Mouse (Mus musculus) G1E (cell line): ENCODE data around the gene Ppara. TPM values are rescaled to one million over a fixed set of nuclear protein-coding genes. Genes with fewer than 3 reads are reported as not detected.

Experiments used
- ATAC-seq: 2 replicates; pipeline ENCODE4 v1.8.0; 2016; ENCODE audit warnings: mild to moderate bottlenecking; ENCODE audit not compliant: insufficient number of reproducible peaks, poor library complexity, low FRiP score, severe bottlenecking; ENCODE audit errors: extremely low read depth
- DNase-seq: peaks from one replicate; pipeline ENCODE4 v3.0.0; 2012; ENCODE audit warnings: low spot score
- H3K27me3 ChIP-seq: 2 replicates; pipeline ENCODE4 v1.6.1; 2012; ENCODE audit warnings: mild to moderate bottlenecking, low read length, inconsistent platforms; ENCODE audit not compliant: insufficient read depth
- H3K36me3 ChIP-seq: replicated peaks from 2 replicates; pipeline ENCODE3; 2012; ENCODE audit warnings: mild to moderate bottlenecking, inconsistent platforms
- H3K4me1 ChIP-seq: 2 replicates; pipeline ENCODE4 v1.6.1; 2012; ENCODE audit warnings: low read depth, low read length, inconsistent platforms, mixed read lengths; ENCODE audit not compliant: insufficient read depth
- H3K4me3 ChIP-seq: 2 replicates; pipeline ENCODE4 v1.5.1; 2012; ENCODE audit warnings: low read depth, mild to moderate bottlenecking, inconsistent platforms, low read length, moderate library complexity, mixed read lengths
- H3K9me3 ChIP-seq: replicated peaks from 2 replicates; pipeline ENCODE4 v1.6.1; 2012; ENCODE audit warnings: inconsistent platforms
- CTCF ChIP-seq: IDR thresholded peaks from 2 replicates; pipeline ENCODE4 v1.5.1; 2012; ENCODE audit warnings: low read depth, low read length, inconsistent platforms, mixed read lengths
- GATA1 ChIP-seq: IDR thresholded peaks from 2 replicates; pipeline ENCODE4 v1.6.1; 2012; ENCODE audit warnings: borderline replicate concordance, low read length, inconsistent platforms, mixed read lengths
- GATA2 ChIP-seq: IDR thresholded peaks from 2 replicates; pipeline ENCODE4 v1.6.1; 2012; ENCODE audit warnings: low read depth, low read length, inconsistent platforms, borderline replicate concordance
- POLR2AphosphoS5 ChIP-seq: IDR thresholded peaks from 2 replicates; pipeline ENCODE4 v1.6.1; 2012; ENCODE audit warnings: low read depth, low read length, inconsistent platforms; ENCODE audit not compliant: insufficient replicate concordance
- TAL1 ChIP-seq: conservative IDR thresholded peaks from 2 replicates; pipeline ENCODE4 v1.6.1; 2012; ENCODE audit warnings: low read depth, low read length, inconsistent platforms, mixed read lengths
- polyA plus RNA-seq: library from polyadenylated mRNA; stranded (reverse); fragments of >175 nt; gene quantifications from 2 replicates; pipeline ENCODE4 v1.2.3, GENCODE M21; 2012
- total RNA-seq, 2 experiments: library from RNA; stranded (forward) in 1 of 2; stranded (reverse) in 1 of 2; fragments of 200-1000 nt in 1 of 2; fragments of >200 nt in 1 of 2; fragmentation: Nextera tagmentation in 1 of 2; gene quantifications; 2 replicates each; pipeline ENCODE4 v1.2.3; 2014 to 2017

Gene Ppara
- total and polyA plus RNA-seq, 3 experiments, result 0.11 TPM; not detected in 2

GRCm38 (mm10) chr15:85766677-85767076 is 31.9 kb downstream of the Ppara start:
- Histone ChIP-seq H3K36me3 (no peaks in the 10 kb centered on the region), H3K4me3 (no peak overlapping the region), H3K4me1 (no peaks in the 10 kb centered on the region), H3K9me3 (no peaks in the 10 kb centered on the region), H3K27me3 (peaks cover 2% of the 10 kb centered on the region; the same call in 1 of the 2 replicates)
- TF ChIP-seq CTCF, result no peak
- TF ChIP-seq GATA1, result no peak
- no peak for TF ChIP-seq GATA2
- no peak for TF ChIP-seq POLR2AphosphoS5
- TF ChIP-seq TAL1, result no peak
- ATAC-seq (no peak), DNase-seq (no peak)

GRCm38 (mm10) chr15:85768991-85769390 is 34.2 kb downstream of the Ppara start:
- ATAC-seq (no peak), DNase-seq (no peak)
- H3K9me3 ChIP-seq, result no peaks in the 10 kb centered on the region
- H3K4me1 ChIP-seq, result no peaks in the 10 kb centered on the region
- no peaks in the 10 kb centered on the region; the same call in 1 of the 2 replicates for H3K27me3 ChIP-seq
- TF ChIP-seq GATA1 (no peak), POLR2AphosphoS5 (no peak), GATA2 (no peak), CTCF (no peak), TAL1 (no peak)
- no peak overlapping the region for H3K4me3 ChIP-seq
- H3K36me3 ChIP-seq, result no peaks in the 10 kb centered on the region

- no peaks in the 10 kb centered on the region for H3K9me3 ChIP-seq
- no peaks in the 10 kb centered on the region for H3K4me1 ChIP-seq
- no peaks in the 10 kb centered on the region for H3K36me3 ChIP-seq
- no peaks in the 10 kb centered on the region; the same call in 1 of the 2 replicates for H3K27me3 ChIP-seq
- no peak for TF ChIP-seq CTCF
- H3K4me3 ChIP-seq, result no peak overlapping the region
- DNase-seq (no peak), ATAC-seq (no peak)
Observed at GRCm38 (mm10) chr15:85771306-85772121, 36.7 kb downstream of the Ppara start.

- H3K9me3 ChIP-seq, result no peaks in the 10 kb centered on the region
- ATAC-seq, result no peak
- TF ChIP-seq TAL1 (no peak), CTCF (no peak), POLR2AphosphoS5 (no peak), GATA1 (no peak)
- no peak overlapping the region for H3K4me3 ChIP-seq
- H3K27me3 ChIP-seq, result no peaks in the 10 kb centered on the region; the same call in 1 of the 2 replicates
- no peak for DNase-seq
- H3K4me1 ChIP-seq, result no peaks in the 10 kb centered on the region
- H3K36me3 ChIP-seq, result no peaks in the 10 kb centered on the region
Observed at GRCm38 (mm10) chr15:85772146-85772740, 37.5 kb downstream of the Ppara start.

- Histone ChIP-seq H3K4me3 (no peak overlapping the region), H3K36me3 (no peaks in the 10 kb centered on the region), H3K27me3 (no peaks in the 10 kb centered on the region; the same call in 1 of the 2 replicates), H3K4me1 (no peaks in the 10 kb centered on the region), H3K9me3 (no peaks in the 10 kb centered on the region)
- DNase-seq (no peak), ATAC-seq (no peak)
- no peak for TF ChIP-seq GATA2
Observed at GRCm38 (mm10) chr15:85774419-85774818, 39.6 kb downstream of the Ppara start.

- Histone ChIP-seq H3K4me3 (no peak overlapping the region), H3K36me3 (no peaks in the 10 kb centered on the region), H3K9me3 (no peaks in the 10 kb centered on the region), H3K27me3 (no peaks in the 10 kb centered on the region; the same call in 1 of the 2 replicates), H3K4me1 (no peaks in the 10 kb centered on the region)
- TF ChIP-seq GATA1, result no peak
- no peak for TF ChIP-seq CTCF
- TF ChIP-seq GATA2, result no peak
- TF ChIP-seq TAL1, result no peak
- no peak for TF ChIP-seq POLR2AphosphoS5
- DNase-seq, result no peak
- ATAC-seq, result no peak
Observed at GRCm38 (mm10) chr15:85775001-85775400, 40.2 kb downstream of the Ppara start.
